ENCODE assay signal across 22 mouse cellular contexts in genomic region chr6:147096109-147096508, GRCm38 (mm10). TPM values are rescaled to one million over a fixed set of nuclear protein-coding genes. Genes with fewer than 3 reads are reported as not detected.
DNase-seq lines count a peak whose midpoint lies in the region; ATAC-seq and TF ChIP-seq lines count a peak whose summit lies in the region.
"Had no signal": no experiment of that assay in that cellular context is flagged by ENCODE, and none has a peak within 500 bp of the region (broad histone marks: within the 10 kb centered on the region; RNA-seq: fewer than 3 reads in every experiment).

No protein-coding gene starts in this region.

- H3K4me1 ChIP-seq in kidney, postnatal 0 days (replicated peaks; ENCODE audit: insufficient read depth, low read length) = peaks cover 8% of the 10 kb centered on the region
- peaks cover 23% of the 10 kb centered on the region for H3K4me1 ChIP-seq in kidney, embryonic 14.5 days (ENCODE audit: control insufficient read depth, insufficient read depth, low read length)
- peaks cover 0 to 3% of the 10 kb centered on the region in 2 experiments; a peak in 1 of 4 replicates for H3K4me1 ChIP-seq in ES-E14 (ENCODE audit: control insufficient read depth in 2 of 2, insufficient read depth in 2 of 2, low read length in 2 of 2, poor library complexity in 1 of 2)
- no peaks in the 10 kb centered on the region for H3K4me1 ChIP-seq in stomach, postnatal 0 days (replicated peaks; ENCODE audit: control insufficient read depth, insufficient read depth)

- no peaks in the 10 kb centered on the region for H3K36me3 ChIP-seq in kidney, postnatal 0 days (ENCODE audit: insufficient read depth, low read length)
- peaks cover 2% of the 10 kb centered on the region; the same call in 1 of the 2 replicates for H3K36me3 ChIP-seq in kidney, embryonic 14.5 days (ENCODE audit: control insufficient read depth, insufficient read depth, low read length)
- peaks cover 11% of the 10 kb centered on the region for H3K36me3 ChIP-seq in ES-E14 (ENCODE audit: control insufficient read depth, insufficient read depth, low read length, poor library complexity, severe bottlenecking)
- peaks cover 4% of the 10 kb centered on the region; the same call in 1 of the 2 replicates for H3K36me3 ChIP-seq in stomach, postnatal 0 days (ENCODE audit: control insufficient read depth, insufficient read depth, low read length)
- H3K36me3 ChIP-seq: forebrain, embryonic 15.5 days; heart, embryonic 15.5 days had no signal

- no peak for ATAC-seq in kidney, postnatal 0 days (replicated peaks; ENCODE audit: low FRiP score, low read depth)
- ATAC-seq in kidney, embryonic 14.5 days (ENCODE audit: low FRiP score, low TSS enrichment) = no peak
- ATAC-seq in stomach, postnatal 0 days (ENCODE audit: low FRiP score, low TSS enrichment) = no peak
- ATAC-seq: activated CD4-positive, CD25-positive, alpha-beta regulatory T cell, adult 4 months; CD4-positive, CD25-positive, alpha-beta regulatory T cell, adult 4 months; forebrain, embryonic 15.5 days had no signal

- TF ChIP-seq EP300 in stomach, postnatal 0 days (optimal IDR thresholded peaks at IDR 0.05) = no peak

- H3K4me2 ChIP-seq in kidney, postnatal 0 days (ENCODE audit: low read length) = no peak overlapping the region
- no peak overlapping the region for H3K4me2 ChIP-seq in kidney, embryonic 14.5 days (replicated peaks; ENCODE audit: low read depth, low read length)
- H3K4me2 ChIP-seq in stomach, postnatal 0 days (replicated peaks; ENCODE audit: low read depth) = no peak overlapping the region
- H3K4me2 ChIP-seq: embryonic facial prominence, embryonic 12.5 days; forebrain, embryonic 15.5 days; heart, embryonic 11.5 days; heart, embryonic 15.5 days; hindbrain, embryonic 14.5 days had no signal

- no peak overlapping the region for H3K27ac ChIP-seq in kidney, postnatal 0 days
- no peak overlapping the region for H3K27ac ChIP-seq in kidney, embryonic 14.5 days (ENCODE audit: low read depth, low read length)
- H3K27ac ChIP-seq in ES-E14 (ENCODE audit: insufficient read depth, low read depth, low read length, poor library complexity, severe bottlenecking) = no peak overlapping the region
- no peak overlapping the region for H3K27ac ChIP-seq in stomach, postnatal 0 days (replicated peaks)
- H3K27ac ChIP-seq: embryonic facial prominence, embryonic 12.5 days; forebrain, embryonic 15.5 days; heart, adult 2 months; heart, embryonic 15.5 days; hindbrain, embryonic 14.5 days had no signal

- no peak overlapping the region for H3K4me3 ChIP-seq in kidney, postnatal 0 days (replicated peaks; ENCODE audit: low read depth, low read length)
- H3K4me3 ChIP-seq in kidney, embryonic 14.5 days (ENCODE audit: low read length) = no peak overlapping the region
- H3K4me3 ChIP-seq in ES-E14 (ENCODE audit: insufficient read depth in 1 of 2, low read depth in 1 of 2, low read length in 2 of 2, poor library complexity in 1 of 2, severe bottlenecking in 1 of 2) = no peak overlapping the region
- no peak overlapping the region for H3K4me3 ChIP-seq in stomach, postnatal 0 days (ENCODE audit: low read depth, low read length)
- H3K4me3 ChIP-seq: embryonic facial prominence, embryonic 12.5 days; forebrain, embryonic 15.5 days; heart, adult 2 months; heart, embryonic 15.5 days had no signal

- H3K9me3 ChIP-seq in kidney, postnatal 0 days (replicated peaks; ENCODE audit: low read length) = no peaks in the 10 kb centered on the region
- no peaks in the 10 kb centered on the region for H3K9me3 ChIP-seq in kidney, embryonic 14.5 days (ENCODE audit: control insufficient read depth, low read length)
- no peaks in the 10 kb centered on the region for H3K9me3 ChIP-seq in ES-E14 (ENCODE audit: control insufficient read depth, insufficient read depth, low read depth, low read length)
- no peaks in the 10 kb centered on the region for H3K9me3 ChIP-seq in stomach, postnatal 0 days (ENCODE audit: control insufficient read depth, low read length)
- H3K9me3 ChIP-seq: embryonic facial prominence, embryonic 12.5 days; forebrain, embryonic 15.5 days; heart, embryonic 15.5 days had no signal

- H3K27me3 ChIP-seq in kidney, postnatal 0 days (ENCODE audit: insufficient read depth, low read length) = no peaks in the 10 kb centered on the region
- no peaks in the 10 kb centered on the region for H3K27me3 ChIP-seq in kidney, embryonic 14.5 days (ENCODE audit: control insufficient read depth, insufficient read depth, low read length)
- no peaks in the 10 kb centered on the region for H3K27me3 ChIP-seq in stomach, postnatal 0 days (ENCODE audit: control insufficient read depth, insufficient read depth, low read length)
- H3K27me3 ChIP-seq: embryonic facial prominence, embryonic 12.5 days; forebrain, embryonic 15.5 days; heart, embryonic 15.5 days had no signal

- 95% methylated on average over 4 of the region's 4 CpGs for WGBS in kidney, postnatal 0 days
- WGBS in kidney, embryonic 14.5 days = 98% methylated on average over 4 of the region's 4 CpGs
- WGBS in stomach, postnatal 0 days = 92% methylated on average over 4 of the region's 4 CpGs

- in situ Hi-C loops in ES-E14 (cut with MboI; ENCODE audit: low sequenced_read_pairs in 2 of 2, unreplicated experiment in 2 of 2) = no loop called here

- 0 out of 2 replicates have a peak, but pooled peaks have one; percentile 5 for TF ChIP-seq CTCF in kidney, postnatal 0 days (IDR thresholded peaks at IDR 0.05; ENCODE audit: low read depth)
- TF ChIP-seq CTCF in stomach, postnatal 0 days (IDR thresholded peaks at IDR 0.05; ENCODE audit: low read depth) = 0 out of 2 replicates have a peak, but pooled peaks have one; percentile 4

- DNase-seq in kidney, postnatal 0 days (ENCODE audit: low spot score) = no peak
- DNase-seq in A20 (ENCODE audit: low read depth, low spot score) = peak; percentile 53
- no peak for DNase-seq in ES-E14 (ENCODE audit: low read depth, low spot score)
- DNase-seq in stomach, postnatal 0 days (ENCODE audit: low spot score) = no peak
- no peak for DNase-seq in right cerebral cortex, postnatal 14 days
- no peak for DNase-seq in spleen, adult 12 weeks (ENCODE audit: low spot score)
- DNase-seq: adrenal gland, postnatal 14 days; B cell, adult 2 months; cerebellum, adult 11-12 months; cerebellum, adult 9-10 months; cerebellum, postnatal 25 days; heart, adult 2 months; heart, postnatal 14 days had no signal

- H3K9ac ChIP-seq in kidney, postnatal 0 days (ENCODE audit: low read depth, low read length) = no peak overlapping the region
- no peak overlapping the region for H3K9ac ChIP-seq in kidney, embryonic 14.5 days (ENCODE audit: low read depth, low read length)
- H3K9ac ChIP-seq in ES-E14 (ENCODE audit: insufficient read depth, low read depth, low read length, poor library complexity, severe bottlenecking) = no peak overlapping the region
- H3K9ac ChIP-seq in stomach, postnatal 0 days (ENCODE audit: low read length) = no peak overlapping the region
- H3K9ac ChIP-seq: embryonic facial prominence, embryonic 12.5 days; forebrain, embryonic 15.5 days; heart, embryonic 15.5 days; hindbrain, embryonic 14.5 days had no signal

TF ChIP-seq in ES-E14, 5 proteins besides CTCF, POLR2A, EP300 and RAD21:
- TF ChIP-seq ZNF384 (IDR thresholded peaks at IDR 0.05; ENCODE audit: low read depth, low read length) (peak; percentile 50; the same call in 1 of the 2 replicates), CHD2 (IDR thresholded peaks at IDR 0.05; ENCODE audit: low read depth, low read length) (no peak), ZC3H11A (IDR thresholded peaks at IDR 0.05; ENCODE audit: borderline replicate concordance, low read depth, low read length) (peak; percentile 41; the same call in 1 of the 2 replicates)

RNA-seq across cellular contexts. Expression of gene Klhl42, which starts 4.9 kb away (rescaled TPM):
- 5.7 and 6.0 TPM in 2 replicates for polyA plus RNA-seq in kidney, postnatal 0 days (2015; fragmentation: Nextera tagmentation; extraction: Ambion mirVana)
- polyA plus RNA-seq in kidney, embryonic 14.5 days (2014; fragmentation: Nextera tagmentation; extraction: Ambion mirVana) = 3.4 and 7.2 TPM in 2 replicates
- total RNA-seq in ES-E14 (2012; rRNA removed) = 9.1 and 16.4 TPM in 2 replicates
- 4.0 and 4.5 TPM in 2 replicates for polyA plus RNA-seq in stomach, postnatal 0 days (2015; fragmentation: Nextera tagmentation; extraction: Ambion mirVana)

RNA-seq across cellular contexts. Expression of gene Mansc4, which starts 9.3 kb away (rescaled TPM):
- 3.7 and 4.3 TPM in 2 replicates for polyA plus RNA-seq in kidney, postnatal 0 days (2015; fragmentation: Nextera tagmentation; extraction: Ambion mirVana)
- polyA plus RNA-seq in kidney, embryonic 14.5 days (2014; fragmentation: Nextera tagmentation; extraction: Ambion mirVana) = 4.7 and 6.1 TPM in 2 replicates
- 0.80 and 1.5 TPM in 2 replicates for total RNA-seq in ES-E14 (2012; rRNA removed)
- polyA plus RNA-seq in stomach, postnatal 0 days (2015; fragmentation: Nextera tagmentation; extraction: Ambion mirVana) = 2.4 and 3.2 TPM in 2 replicates
- total RNA-seq: heart, adult 2 months; heart, postnatal 14 days; hematopoietic stem cell, adult 5-6 weeks had no signal
- polyA plus RNA-seq: heart, adult 2 months had no signal

RNA-seq across cellular contexts. Expression of gene Mrps35, which starts 53.5 kb away (rescaled TPM):
- 132 and 139 TPM in 2 replicates for polyA plus RNA-seq in kidney, postnatal 0 days (2015; fragmentation: Nextera tagmentation; extraction: Ambion mirVana)
- 135 and 153 TPM in 2 replicates for polyA plus RNA-seq in kidney, embryonic 14.5 days (2014; fragmentation: Nextera tagmentation; extraction: Ambion mirVana)
- total RNA-seq in ES-E14 (2012; rRNA removed) = 63.4 and 74.7 TPM in 2 replicates
- polyA plus RNA-seq in stomach, postnatal 0 days (2015; fragmentation: Nextera tagmentation; extraction: Ambion mirVana) = 101 and 107 TPM in 2 replicates
